Mouse (Mus musculus) urinary bladder, adult 2 months (tissue): ENCODE measurements around the gene Tpx2. TPM values are rescaled to one million over a fixed set of nuclear protein-coding genes. Genes with fewer than 3 reads are reported as not detected.

Source experiments
- DNase-seq: peaks from one replicate; pipeline ENCODE4 v3.0.0; 2022; ENCODE audit warnings: low spot score
- polyA plus RNA-seq: library from polyadenylated mRNA; depleted of rRNA; stranded (reverse); fragments of >200 nt; gene quantifications from 2 replicates; pipeline ENCODE4 v1.2.3, GENCODE M21; 2012

The Tpx2 gene
- polyA plus RNA-seq, 1 experiment = 3.2 TPM

GRCm38 (mm10) chr2:152914310-152915120 lies 66.8 kb downstream of the Tpx2 start:
- DNase-seq = peak; percentile 70

GRCm38 (mm10) chr2:152915453-152915852 lies 67.7 kb downstream of the Tpx2 start:
- no peak for DNase-seq

- no peak for DNase-seq
Measured at GRCm38 (mm10) chr2:152916111-152916510, 68.3 kb downstream of the Tpx2 start.

- DNase-seq = no peak
Measured at GRCm38 (mm10) chr2:152917671-152918070, 69.9 kb downstream of the Tpx2 start.

GRCm38 (mm10) chr2:152922376-152922775 lies 74.6 kb downstream of the Tpx2 start:
- DNase-seq = no peak

- no peak for DNase-seq
Measured at GRCm38 (mm10) chr2:152923621-152924020, 75.9 kb downstream of the Tpx2 start.

GRCm38 (mm10) chr2:152924128-152924527 lies 76.4 kb downstream of the Tpx2 start:
- DNase-seq = no peak

- DNase-seq = no peak
Measured at GRCm38 (mm10) chr2:152924543-152924942, 76.8 kb downstream of the Tpx2 start.

- no peak for DNase-seq
Measured at GRCm38 (mm10) chr2:152925189-152925872, 77.6 kb downstream of the Tpx2 start.

GRCm38 (mm10) chr2:152926896-152927295 lies 79.1 kb downstream of the Tpx2 start:
- no peak for DNase-seq

GRCm38 (mm10) chr2:152927371-152927770 lies 79.6 kb downstream of the Tpx2 start:
- no peak for DNase-seq

GRCm38 (mm10) chr2:152928219-152928987 lies 80.6 kb downstream of the Tpx2 start:
- DNase-seq = no peak

GRCm38 (mm10) chr2:152928988-152929370 lies 81.2 kb downstream of the Tpx2 start:
- DNase-seq = no peak

- DNase-seq = no peak
Measured at GRCm38 (mm10) chr2:152930276-152930675, 82.5 kb downstream of the Tpx2 start.

GRCm38 (mm10) chr2:152931456-152932160 lies 83.8 kb downstream of the Tpx2 start:
- no peak for DNase-seq

- DNase-seq = no peak
Measured at GRCm38 (mm10) chr2:152933048-152933447, 85.3 kb downstream of the Tpx2 start, which contains the start of gene Foxs1. Gene Foxs1, minus strand, starts transcription at chr2:152933208.

- no peak for DNase-seq
Measured at GRCm38 (mm10) chr2:152933614-152934013, 85.8 kb downstream of the Tpx2 start.

- no peak for DNase-seq
Measured at GRCm38 (mm10) chr2:152939846-152940245, 92.1 kb downstream of the Tpx2 start.

GRCm38 (mm10) chr2:152941106-152941505 lies 93.3 kb downstream of the Tpx2 start:
- DNase-seq = no peak

GRCm38 (mm10) chr2:152941776-152942175 lies 94.0 kb downstream of the Tpx2 start:
- DNase-seq = no peak

- DNase-seq = no peak
Measured at GRCm38 (mm10) chr2:152942898-152943515, 95.2 kb downstream of the Tpx2 start.
